ENCODE assay signal across 23 mouse cellular contexts in the genomic region with DNA sequence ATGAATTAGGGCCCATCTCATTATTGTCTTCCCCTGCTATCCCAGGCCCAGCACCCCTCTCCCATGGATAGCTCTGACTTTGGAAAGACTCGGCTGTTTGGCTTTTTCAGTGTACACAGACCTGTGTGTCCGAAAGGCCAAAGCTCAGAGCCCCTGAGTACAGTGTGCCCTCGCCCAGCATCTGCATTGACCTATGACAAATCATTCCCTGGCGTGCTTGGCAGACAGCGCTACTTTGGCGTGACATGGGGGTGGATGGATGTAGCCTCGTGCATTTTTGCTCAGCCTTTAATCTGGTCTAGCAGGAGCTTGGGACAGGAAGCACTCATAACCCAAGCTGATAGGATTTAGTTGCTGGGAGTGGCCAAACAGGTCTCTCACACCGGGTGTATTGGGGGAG. TPM values are rescaled to one million over a fixed set of nuclear protein-coding genes. Genes with fewer than 3 reads are reported as not detected.
DNase-seq lines count a peak whose midpoint lies in the region; ATAC-seq and TF ChIP-seq lines count a peak whose summit lies in the region.
"Had no signal": no experiment of that assay in that cellular context is flagged by ENCODE, and none has a peak within 500 bp of the region (broad histone marks: within the 10 kb centered on the region; RNA-seq: fewer than 3 reads in every experiment).

No protein-coding gene starts in this region.

- H3K27ac ChIP-seq in kidney, adult 2 months (ENCODE audit: insufficient read depth, low read depth, low read length), result no peak overlapping the region
- no peak overlapping the region for H3K27ac ChIP-seq in kidney, embryonic 14.5 days (ENCODE audit: low read depth, low read length)
- H3K27ac ChIP-seq in liver, embryonic 16.5 days (ENCODE audit: low read length), result peak overlapping the region; percentile 75
- H3K27ac ChIP-seq: forebrain, embryonic 15.5 days; heart, embryonic 15.5 days; left cerebral cortex, adult 2 months; limb, embryonic 13.5 days; midbrain, embryonic 12.5 days; neural tube, embryonic 12.5 days had no signal

- WGBS in kidney, adult 2 months, result 58% methylated on average over 8 of the region's 8 CpGs
- 49% methylated on average over 8 of the region's 8 CpGs for WGBS in kidney, embryonic 14.5 days
- WGBS in liver, embryonic 16.5 days (ENCODE audit: insufficient replicate concordance), result 21% methylated on average over 8 of the region's 8 CpGs

- no peak for ATAC-seq in kidney, embryonic 14.5 days (ENCODE audit: low FRiP score, low TSS enrichment)
- ATAC-seq in liver, embryonic 16.5 days (ENCODE audit: low read depth), result peak; percentile 82
- ATAC-seq: forebrain, embryonic 15.5 days; hindbrain, embryonic 16.5 days; intestine, postnatal 0 days had no signal

- no peak for TF ChIP-seq POLR2A in kidney, adult 2 months (IDR thresholded peaks at IDR 0.05; ENCODE audit: low read depth, low read length)

- no peaks in the 10 kb centered on the region for H3K9me3 ChIP-seq in kidney, embryonic 14.5 days (ENCODE audit: control insufficient read depth, low read length)
- H3K9me3 ChIP-seq in liver, embryonic 16.5 days (replicated peaks; ENCODE audit: control insufficient read depth, low read length), result no peaks in the 10 kb centered on the region
- H3K9me3 ChIP-seq: forebrain, embryonic 15.5 days; heart, embryonic 15.5 days; limb, embryonic 13.5 days; midbrain, embryonic 12.5 days; neural tube, embryonic 12.5 days had no signal

- no peak overlapping the region for H3K4me3 ChIP-seq in kidney, adult 2 months (ENCODE audit: insufficient read depth, low read depth, low read length)
- H3K4me3 ChIP-seq in kidney, embryonic 14.5 days (ENCODE audit: low read length), result no peak overlapping the region
- H3K4me3 ChIP-seq in liver, embryonic 16.5 days (ENCODE audit: low read depth, low read length), result no peak overlapping the region
- H3K4me3 ChIP-seq: erythroblast, embryonic 14.5 days; forebrain, embryonic 15.5 days; heart, embryonic 15.5 days; left cerebral cortex, adult 2 months; limb, embryonic 13.5 days; midbrain, embryonic 12.5 days; neural tube, embryonic 12.5 days had no signal

- peak; percentile 49 for DNase-seq in kidney, adult 2 months
- DNase-seq in adrenal gland, postnatal 25 days, result peak; percentile 43
- peak; percentile 42 for DNase-seq in liver
- DNase-seq in urinary bladder, postnatal 25 days (ENCODE audit: low spot score), result no peak
- DNase-seq in layer of hippocampus, postnatal 14 days (ENCODE audit: low spot score in 2 of 2), result no peak
- DNase-seq: cerebellum, adult 9-10 months; gastrocnemius, postnatal 36 days; heart, postnatal 4 days; thymus, postnatal 14 days had no signal

- H3K4me2 ChIP-seq in kidney, embryonic 14.5 days (replicated peaks; ENCODE audit: low read depth, low read length), result no peak overlapping the region
- no peak overlapping the region for H3K4me2 ChIP-seq in liver, embryonic 16.5 days (ENCODE audit: low read depth, low read length)
- H3K4me2 ChIP-seq: forebrain, embryonic 15.5 days; heart, embryonic 15.5 days; limb, embryonic 13.5 days; midbrain, embryonic 12.5 days; neural tube, embryonic 12.5 days had no signal

- H3K9ac ChIP-seq in kidney, embryonic 14.5 days (ENCODE audit: low read depth, low read length), result no peak overlapping the region
- no peak overlapping the region for H3K9ac ChIP-seq in liver, embryonic 16.5 days (ENCODE audit: low read depth, low read length)
- H3K9ac ChIP-seq: forebrain, embryonic 15.5 days; heart, embryonic 15.5 days; limb, embryonic 13.5 days; midbrain, embryonic 12.5 days; neural tube, embryonic 12.5 days had no signal

- H3K36me3 ChIP-seq in kidney, adult 2 months (ENCODE audit: control insufficient read depth, insufficient read depth, low read length), result no peaks in the 10 kb centered on the region
- H3K36me3 ChIP-seq in kidney, embryonic 14.5 days (ENCODE audit: control insufficient read depth, insufficient read depth, low read length), result no peaks in the 10 kb centered on the region
- no peaks in the 10 kb centered on the region for H3K36me3 ChIP-seq in liver, embryonic 16.5 days (ENCODE audit: control insufficient read depth, insufficient read depth)
- H3K36me3 ChIP-seq: forebrain, embryonic 15.5 days; heart, embryonic 15.5 days; limb, embryonic 13.5 days; midbrain, embryonic 12.5 days; neural tube, embryonic 12.5 days had no signal

- peaks cover 15% of the 10 kb centered on the region; the same call in 1 of the 2 replicates for H3K4me1 ChIP-seq in kidney, adult 2 months (ENCODE audit: control insufficient read depth, insufficient read depth, low read length)
- H3K4me1 ChIP-seq in kidney, embryonic 14.5 days (ENCODE audit: control insufficient read depth, insufficient read depth, low read length), result peaks cover 8% of the 10 kb centered on the region
- peaks cover 15% of the 10 kb centered on the region for H3K4me1 ChIP-seq in liver, embryonic 16.5 days (ENCODE audit: control insufficient read depth, low read depth, low read length)

- no peaks in the 10 kb centered on the region for H3K27me3 ChIP-seq in kidney, adult 2 months (replicated peaks; ENCODE audit: control insufficient read depth, insufficient read depth, low read length)
- no peaks in the 10 kb centered on the region; the same call in 1 of the 2 replicates for H3K27me3 ChIP-seq in kidney, embryonic 14.5 days (ENCODE audit: control insufficient read depth, insufficient read depth, low read length)
- H3K27me3 ChIP-seq in liver, embryonic 16.5 days (ENCODE audit: control insufficient read depth, insufficient read depth, low read depth, low read length), result no peaks in the 10 kb centered on the region
- H3K27me3 ChIP-seq: forebrain, embryonic 15.5 days; heart, embryonic 15.5 days; neural tube, embryonic 12.5 days had no signal

- TF ChIP-seq CTCF in kidney, adult 2 months (conservative IDR thresholded peaks at IDR 0.05; ENCODE audit: insufficient read depth, insufficient read length, low read depth, low read length), result no peak

RNA-seq across cellular contexts. Expression of a gene that starts 8.7 kb away (rescaled TPM):
- polyA plus RNA-seq in kidney, adult 2 months (2012; rRNA removed), result 5.4 and 5.6 TPM in 2 replicates
- polyA plus RNA-seq in kidney, embryonic 14.5 days (2014; fragmentation: Nextera tagmentation; extraction: Ambion mirVana), result 1.7 and 2.0 TPM in 2 replicates
- 5.9 and 6.3 TPM in 2 replicates for total RNA-seq in adrenal gland, postnatal 25 days (2021)
- 15.5 and 20.3 TPM in 2 replicates for polyA plus RNA-seq in liver, embryonic 16.5 days (2015; fragmentation: Nextera tagmentation; extraction: Ambion mirVana)
- 1 to 10 TPM; 5.3 to 5.9 TPM for total RNA-seq in layer of hippocampus, postnatal 14 days (2021)
- polyA plus RNA-seq: erythroblast, embryonic 14.5 days had no signal

RNA-seq across cellular contexts. Expression of a gene that starts 21.8 kb away (rescaled TPM):
- 187 and 262 TPM in 2 replicates for polyA plus RNA-seq in kidney, adult 2 months (2012; rRNA removed)
- polyA plus RNA-seq in kidney, embryonic 14.5 days (2014; fragmentation: Nextera tagmentation; extraction: Ambion mirVana), result 50.2 and 92.1 TPM in 2 replicates
- total RNA-seq in adrenal gland, postnatal 25 days (2021), result 3.9 and 6.0 TPM in 2 replicates
- polyA plus RNA-seq in liver, embryonic 16.5 days (2015; fragmentation: Nextera tagmentation; extraction: Ambion mirVana), result 0.56 and 0.72 TPM in 2 replicates
- under 1 TPM in 1 of 2 experiments, not detected in 1; 0.28 TPM for total RNA-seq in layer of hippocampus, postnatal 14 days (2021)
- total RNA-seq: gastrocnemius, postnatal 36 days; left cerebral cortex, adult 2 months had no signal
- polyA plus RNA-seq: embryonic facial prominence, embryonic 11.5 days; erythroblast, embryonic 14.5 days; forebrain, embryonic 15.5 days; midbrain, embryonic 12.5 days had no signal

RNA-seq across cellular contexts. Expression of a gene that starts 50.4 kb away (rescaled TPM):
- not detected in 2 replicates for polyA plus RNA-seq in kidney, adult 2 months (2012; rRNA removed)
- polyA plus RNA-seq in kidney, embryonic 14.5 days (2014; fragmentation: Nextera tagmentation; extraction: Ambion mirVana), result not detected in 2 replicates
- not detected in 2 replicates for total RNA-seq in adrenal gland, postnatal 25 days (2021)
- not detected in 2 replicates for polyA plus RNA-seq in liver, embryonic 16.5 days (2015; fragmentation: Nextera tagmentation; extraction: Ambion mirVana)
- not detected for total RNA-seq in layer of hippocampus, postnatal 14 days (2021)
- total RNA-seq: gastrocnemius, postnatal 36 days; heart, adult 8-10 months; heart, postnatal 4 days had no signal
- polyA plus RNA-seq: cortical plate, adult 2 months; embryonic facial prominence, embryonic 11.5 days; erythroblast, embryonic 14.5 days; forebrain, embryonic 15.5 days; heart, embryonic 15.5 days; hindbrain, embryonic 16.5 days; intestine, postnatal 0 days; limb, embryonic 13.5 days; midbrain, embryonic 12.5 days; neural tube, embryonic 12.5 days had no signal

RNA-seq across cellular contexts. Expression of a gene that starts 52.1 kb away (rescaled TPM):
- polyA plus RNA-seq in kidney, adult 2 months (2012; rRNA removed), result 46.7 and 51.2 TPM in 2 replicates
- polyA plus RNA-seq in kidney, embryonic 14.5 days (2014; fragmentation: Nextera tagmentation; extraction: Ambion mirVana), result 13.8 and 16.2 TPM in 2 replicates
- total RNA-seq in adrenal gland, postnatal 25 days (2021), result 20.0 and 21.3 TPM in 2 replicates
- polyA plus RNA-seq in liver, embryonic 16.5 days (2015; fragmentation: Nextera tagmentation; extraction: Ambion mirVana), result 1.4 and 1.7 TPM in 2 replicates
- 10 to 100 TPM; 11.3 to 11.5 TPM for total RNA-seq in layer of hippocampus, postnatal 14 days (2021)

Comparison
In these comparisons a context has a peak if more than half of its experiments do, and no peak if none do; other contexts are left out.
1. DNase-seq: peak in kidney, adult 2 months (single experiment), adrenal gland, postnatal 25 days (single experiment) and liver (single experiment); none in urinary bladder, postnatal 25 days (single experiment) and layer of hippocampus, postnatal 14 days (0 of 2).
2. RNA of a gene that starts 21.8 kb away (polyA plus RNA-seq): 187 to 262 TPM in kidney, adult 2 months and 50.2 to 92.1 TPM in kidney, embryonic 14.5 days; 0.56 to 0.72 TPM in liver, embryonic 16.5 days; every median in the first group is over 10 times any median in the second.